Mouse (Mus musculus) midbrain, embryonic 12.5 days (tissue): ENCODE data around the gene Pkig. TPM values are rescaled to one million over a fixed set of nuclear protein-coding genes. Genes with fewer than 3 reads are reported as not detected.

ENCODE experiments used
- ATAC-seq: fragments of 200-750 bp; cut with Nextera tagmentation; 2 replicates; pipeline ENCODE4 v1.8.0; 2017; ENCODE audit warnings: low read depth, moderate TSS enrichment, moderate library complexity; ENCODE audit not compliant: low FRiP score
- H3K27ac ChIP-seq: fragments of 300-500 bp; sonication (generic); replicated peaks from 2 replicates; pipeline ENCODE4 v1.5.1; 2016; ENCODE audit warnings: mild to moderate bottlenecking
- H3K27me3 ChIP-seq: fragments of 300-500 bp; sonication (generic); 2 replicates; pipeline ENCODE4 v1.6.1; 2016; ENCODE audit warnings: mild to moderate bottlenecking
- H3K36me3 ChIP-seq: fragments of 300-500 bp; sonication (generic); 2 replicates; pipeline ENCODE4 v1.6.1; 2016
- H3K4me1 ChIP-seq: fragments of 300-500 bp; sonication (generic); 2 replicates; pipeline ENCODE4 v1.6.1; 2016
- H3K4me2 ChIP-seq: fragments of 300-500 bp; sonication (generic); replicated peaks from 2 replicates; pipeline ENCODE4 v1.6.1; 2016; ENCODE audit warnings: mild to moderate bottlenecking, moderate library complexity
- H3K4me3 ChIP-seq: fragments of 300-500 bp; sonication (generic); 2 replicates; pipeline ENCODE4 v1.5.1; 2016; ENCODE audit warnings: mild to moderate bottlenecking
- H3K9ac ChIP-seq: fragments of 300-500 bp; sonication (generic); replicated peaks from 2 replicates; pipeline ENCODE4 v1.6.1; 2016; ENCODE audit warnings: mild to moderate bottlenecking, moderate library complexity
- H3K9me3 ChIP-seq: fragments of 300-500 bp; sonication (generic); 2 replicates; pipeline ENCODE4 v1.6.1; 2016; ENCODE audit warnings: mild to moderate bottlenecking
- WGBS: fragments of 180-500 bp; shearing (Covaris S2); methylation state at CpG from one replicate; pipeline ENCODE4 v1.1.7; 2016; 5-methylcytosine and 5-hydroxymethylcytosine counted together
- polyA plus RNA-seq: library from polyadenylated mRNA; unstranded; fragments of >200 nt; fragmentation: Nextera tagmentation; extraction: Ambion mirVana; gene quantifications from 2 replicates; pipeline ENCODE4 v1.2.1, GENCODE M21; 2016

Pkig gene
- polyA plus RNA-seq, 1 experiment from 2014 or later: 120 TPM

DNA sequence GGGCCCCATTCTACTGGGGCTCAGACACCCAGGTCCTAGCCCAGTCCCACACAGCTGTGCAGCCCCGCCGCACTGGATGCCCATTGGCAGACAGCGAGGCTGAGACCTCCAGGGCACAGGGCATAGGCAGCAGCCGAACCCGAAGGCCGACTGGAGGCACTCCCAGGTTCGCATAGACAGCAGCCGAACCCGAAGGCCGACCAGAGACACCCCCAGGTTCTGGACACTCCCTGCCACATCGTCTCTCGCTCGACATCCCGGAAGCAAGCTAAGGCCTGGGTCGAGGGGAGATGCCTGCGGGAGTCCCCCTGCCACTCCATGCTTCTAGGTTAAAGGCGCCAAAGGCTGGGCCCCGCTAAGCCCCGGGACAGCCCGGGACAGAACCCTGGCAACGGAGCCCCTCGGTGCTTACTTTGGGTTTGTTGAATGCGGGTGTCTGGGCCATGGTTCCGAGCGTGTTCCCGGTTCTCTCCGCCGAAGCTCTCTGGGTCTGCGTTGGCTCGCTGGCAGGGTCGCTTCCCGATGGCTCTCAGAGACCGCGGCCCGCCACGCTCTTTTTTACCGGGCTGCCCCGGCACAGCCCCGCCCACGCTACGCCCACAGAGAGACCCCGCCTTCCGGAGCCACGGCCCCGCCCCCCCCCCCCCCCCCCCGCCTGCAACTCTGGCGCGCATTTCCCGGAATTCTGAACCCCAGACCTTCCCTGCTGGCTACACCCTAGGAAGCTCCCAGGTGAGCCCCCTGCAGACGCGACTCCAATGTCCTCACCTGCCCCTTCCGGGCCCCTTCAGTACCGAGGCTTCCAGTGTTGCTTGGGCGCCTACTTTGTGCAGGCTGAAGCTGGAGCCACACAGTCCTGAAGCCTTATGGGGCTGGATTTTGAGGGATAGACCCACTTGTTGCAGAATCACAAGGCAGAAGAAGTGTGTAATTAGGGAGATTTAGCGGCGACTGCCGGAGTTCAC, 91.7 kb downstream of the Pkig start, which contains the start of gene Ada:
Ada (minus strand) TSS at position 593 of the 965 bp plus-strand sequence.
- 1% methylated on average over 51 of the region's 57 CpGs for WGBS
- Histone ChIP-seq H3K4me2 (peak within 1 kb of the TSS; percentile 96), H3K27ac (no peak within 1 kb of the TSS), H3K9ac (peak within 1 kb of the TSS; percentile 68), H3K27me3 (peaks cover 55% of the 10 kb centered on the region), H3K4me1 (peaks cover 16% of the 10 kb centered on the region; the same call in 1 of the 2 replicates), H3K9me3 (no peaks in the 10 kb centered on the region), H3K36me3 (no peaks in the 10 kb centered on the region), H3K4me3 (peak within 1 kb of the TSS; percentile 58)
- peak; percentile 87 for ATAC-seq

DNA sequence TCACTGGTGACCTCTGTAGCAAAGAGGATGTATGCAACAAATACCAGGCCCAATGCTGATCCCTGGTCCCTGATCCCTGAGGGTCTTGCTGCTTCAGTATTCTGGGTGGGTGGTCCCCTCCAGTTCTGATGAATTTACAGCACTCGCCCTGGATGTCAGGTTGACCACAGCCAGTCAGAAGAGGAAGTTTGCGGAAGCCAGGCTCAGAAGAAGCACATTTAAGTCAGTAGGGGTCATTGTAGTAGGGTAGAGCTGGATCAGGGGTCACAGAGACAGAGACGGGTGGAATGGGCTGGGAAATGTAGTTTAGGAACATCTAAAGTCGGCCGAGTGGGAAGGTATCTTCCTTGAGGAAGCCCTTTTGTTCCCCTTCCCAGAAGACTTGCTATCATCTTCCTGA, 96.0 kb downstream of the Pkig start:
- H3K4me2 ChIP-seq: no peak overlapping the region
- H3K27me3 ChIP-seq: peaks cover 35% of the 10 kb centered on the region
- no peak for ATAC-seq
- H3K4me3 ChIP-seq: no peak overlapping the region
- H3K9me3 ChIP-seq: no peaks in the 10 kb centered on the region
- H3K27ac ChIP-seq: no peak overlapping the region
- H3K9ac ChIP-seq: no peak overlapping the region
- no peaks in the 10 kb centered on the region for H3K36me3 ChIP-seq
- peaks cover 12% of the 10 kb centered on the region; the same call in 1 of the 2 replicates for H3K4me1 ChIP-seq
- 81% methylated on average over 5 of the region's 5 CpGs for WGBS

GRCm38 (mm10) chr2:163756723-163757122, 98.5 kb downstream of the Pkig start:
- Histone ChIP-seq H3K27me3 (peaks cover 16% of the 10 kb centered on the region), H3K27ac (no peak overlapping the region), H3K4me2 (no peak overlapping the region), H3K4me1 (no peaks in the 10 kb centered on the region), H3K9me3 (no peaks in the 10 kb centered on the region), H3K4me3 (no peak overlapping the region), H3K9ac (no peak overlapping the region), H3K36me3 (no peaks in the 10 kb centered on the region)
- ATAC-seq: no peak
- 10% methylated on average over 2 of the region's 2 CpGs for WGBS

DNA sequence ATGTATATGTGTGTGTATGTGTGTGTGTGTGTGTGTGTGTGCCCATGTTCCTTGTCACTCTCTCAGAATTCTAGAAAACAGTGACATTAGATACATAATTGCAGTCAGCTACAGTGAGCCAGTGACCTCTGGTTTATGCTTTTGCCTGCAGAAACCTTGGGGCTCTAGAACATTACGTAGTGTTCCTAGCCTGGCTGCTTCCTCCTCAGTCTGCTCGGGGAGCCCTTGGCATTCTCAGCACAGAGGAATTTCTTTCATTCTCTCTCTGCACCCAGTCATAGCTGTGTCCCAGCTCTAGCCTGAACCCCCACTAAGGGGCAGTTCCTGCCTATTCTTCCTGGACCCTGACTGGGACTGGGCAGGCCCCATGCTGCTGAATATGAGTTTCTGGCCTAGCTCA, 100.0 kb downstream of the Pkig start:
- ATAC-seq: no peak
- H3K4me1 ChIP-seq: no peaks in the 10 kb centered on the region
- no peak overlapping the region for H3K27ac ChIP-seq
- H3K9me3 ChIP-seq: no peaks in the 10 kb centered on the region
- H3K4me2 ChIP-seq: no peak overlapping the region
- no peak overlapping the region for H3K4me3 ChIP-seq
- peaks cover 3% of the 10 kb centered on the region; the same call in 1 of the 2 replicates for H3K27me3 ChIP-seq
- 76% methylated on average over 2 of the region's 2 CpGs for WGBS
- H3K36me3 ChIP-seq: no peaks in the 10 kb centered on the region
- no peak overlapping the region for H3K9ac ChIP-seq

DNA sequence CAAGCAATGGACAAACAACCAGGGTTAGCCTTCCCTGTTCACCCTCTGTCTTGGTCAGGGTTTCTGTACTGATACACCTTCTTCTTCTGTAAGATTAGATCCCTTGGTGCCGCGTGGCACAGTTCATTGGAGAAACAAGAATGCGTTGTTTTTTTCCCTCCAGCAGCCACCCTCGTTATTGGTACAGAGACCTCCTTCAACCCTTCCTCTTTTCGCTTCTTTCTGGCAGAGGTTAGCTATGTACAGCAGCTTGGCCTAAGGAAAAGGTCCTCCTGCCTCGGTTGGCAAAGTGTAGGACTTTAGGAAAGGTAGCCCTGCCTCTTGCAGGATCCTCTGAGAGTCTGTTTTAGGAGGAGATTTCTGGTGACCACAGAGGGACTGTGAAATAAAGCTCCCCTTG, 102.4 kb downstream of the Pkig start:
- no peaks in the 10 kb centered on the region for H3K4me1 ChIP-seq
- no peak for ATAC-seq

GRCm38 (mm10) chr2:163761402-163761801, 103.2 kb downstream of the Pkig start:
- 85% methylated on average over 7 of the region's 7 CpGs for WGBS
- H3K27me3 ChIP-seq: 0 out of 2 replicates have a peak, but pooled peaks cover 4% of the 10 kb centered on the region
- H3K27ac ChIP-seq: no peak overlapping the region
- no peak overlapping the region for H3K9ac ChIP-seq
- H3K4me1 ChIP-seq: no peaks in the 10 kb centered on the region
- no peak for ATAC-seq
- H3K4me3 ChIP-seq: no peak overlapping the region
- H3K9me3 ChIP-seq: no peaks in the 10 kb centered on the region
- no peak overlapping the region for H3K4me2 ChIP-seq
- no peaks in the 10 kb centered on the region for H3K36me3 ChIP-seq

More for the DNA sequence above, 102.4 kb downstream of the Pkig start:
- Histone ChIP-seq H3K9ac (no peak overlapping the region), H3K4me2 (no peak overlapping the region), H3K36me3 (no peaks in the 10 kb centered on the region), H3K27me3 (0 out of 2 replicates have a peak, but pooled peaks cover 4% of the 10 kb centered on the region), H3K9me3 (no peaks in the 10 kb centered on the region), H3K4me3 (no peak overlapping the region), H3K27ac (no peak overlapping the region)
- WGBS: 83% methylated on average over 6 of the region's 6 CpGs

DNA sequence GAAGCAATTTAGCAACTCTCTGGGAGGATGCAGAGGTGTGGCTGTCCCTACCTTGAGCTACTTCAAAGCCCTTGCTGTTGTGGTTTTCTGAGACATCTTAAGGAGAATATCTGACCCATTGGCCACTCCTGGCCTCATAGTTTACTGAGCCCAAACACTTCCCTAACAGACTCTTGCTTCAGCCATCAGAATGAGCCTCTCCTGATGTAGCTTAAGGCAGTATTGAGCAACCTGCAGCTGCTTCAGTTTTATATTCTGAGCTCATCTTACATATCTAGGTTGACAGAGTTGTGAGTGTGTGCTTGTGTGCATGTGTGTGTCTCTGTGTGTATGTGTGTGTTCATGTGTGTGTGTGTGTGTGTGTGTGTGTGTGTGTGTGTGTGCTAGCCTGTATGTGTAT, 108.1 kb downstream of the Pkig start:
- no peak overlapping the region for H3K4me3 ChIP-seq
- ATAC-seq: no peak
- no peak overlapping the region for H3K27ac ChIP-seq
- H3K9ac ChIP-seq: no peak overlapping the region
- no peak overlapping the region for H3K4me2 ChIP-seq
- no peaks in the 10 kb centered on the region for H3K9me3 ChIP-seq
- H3K4me1 ChIP-seq: no peaks in the 10 kb centered on the region
- peaks cover 14% of the 10 kb centered on the region for H3K27me3 ChIP-seq
- H3K36me3 ChIP-seq: no peaks in the 10 kb centered on the region

- no peak overlapping the region for H3K4me2 ChIP-seq
- no peaks in the 10 kb centered on the region for H3K9me3 ChIP-seq
- no peaks in the 10 kb centered on the region for H3K36me3 ChIP-seq
- WGBS: 73% methylated on average over 1 of the region's 1 CpGs
- peaks cover 17% of the 10 kb centered on the region for H3K27me3 ChIP-seq
- H3K27ac ChIP-seq: no peak overlapping the region
- H3K4me1 ChIP-seq: no peaks in the 10 kb centered on the region
- ATAC-seq: no peak
- no peak overlapping the region for H3K4me3 ChIP-seq
- no peak overlapping the region for H3K9ac ChIP-seq
Measured at GRCm38 (mm10) chr2:163766890-163767289, 108.7 kb downstream of the Pkig start.

- Histone ChIP-seq H3K4me2 (no peak overlapping the region), H3K27ac (no peak overlapping the region), H3K4me1 (no peaks in the 10 kb centered on the region), H3K9ac (no peak overlapping the region), H3K4me3 (no peak overlapping the region), H3K9me3 (no peaks in the 10 kb centered on the region), H3K27me3 (peaks cover 37% of the 10 kb centered on the region), H3K36me3 (no peaks in the 10 kb centered on the region)
- no peak for ATAC-seq
- 90% methylated on average over 8 of the region's 8 CpGs for WGBS
Measured at GRCm38 (mm10) chr2:163770731-163771130, 112.5 kb downstream of the Pkig start.

Other genes starting within 250 kb of the Pkig start
- gene Oser1, start 233.7 kb upstream of the Pkig start, polyA plus RNA-seq: 77.3 and 82.3 TPM in 2 replicates
- gene Gdap1l1, start 219.9 kb upstream of the Pkig start, polyA plus RNA-seq: 62.6 and 63.4 TPM in 2 replicates
- gene Fitm2, start 185.8 kb upstream of the Pkig start, polyA plus RNA-seq: 11.2 and 13.0 TPM in 2 replicates
- gene R3hdml, start 166.1 kb upstream of the Pkig start, polyA plus RNA-seq: not detected in 2 replicates
- gene Hnf4a, start 151.6 kb upstream of the Pkig start, polyA plus RNA-seq: not detected in 2 replicates
- gene Ttpal, start 56.1 kb upstream of the Pkig start, polyA plus RNA-seq: 52.3 and 53.2 TPM in 2 replicates
- gene Serinc3, start 13.3 kb upstream of the Pkig start, polyA plus RNA-seq: 35.0 and 36.9 TPM in 2 replicates
- gene Ada, start 91.9 kb downstream of the Pkig start, polyA plus RNA-seq: 4.7 and 5.2 TPM in 2 replicates
- gene Ccn5, start 162.5 kb downstream of the Pkig start, polyA plus RNA-seq: 0.33 TPM in 1 of 2 replicates, not detected in the other
- not detected in 2 replicates for gene Kcnk15, start 195.3 kb downstream of the Pkig start, polyA plus RNA-seq